In the genomic region with DNA sequence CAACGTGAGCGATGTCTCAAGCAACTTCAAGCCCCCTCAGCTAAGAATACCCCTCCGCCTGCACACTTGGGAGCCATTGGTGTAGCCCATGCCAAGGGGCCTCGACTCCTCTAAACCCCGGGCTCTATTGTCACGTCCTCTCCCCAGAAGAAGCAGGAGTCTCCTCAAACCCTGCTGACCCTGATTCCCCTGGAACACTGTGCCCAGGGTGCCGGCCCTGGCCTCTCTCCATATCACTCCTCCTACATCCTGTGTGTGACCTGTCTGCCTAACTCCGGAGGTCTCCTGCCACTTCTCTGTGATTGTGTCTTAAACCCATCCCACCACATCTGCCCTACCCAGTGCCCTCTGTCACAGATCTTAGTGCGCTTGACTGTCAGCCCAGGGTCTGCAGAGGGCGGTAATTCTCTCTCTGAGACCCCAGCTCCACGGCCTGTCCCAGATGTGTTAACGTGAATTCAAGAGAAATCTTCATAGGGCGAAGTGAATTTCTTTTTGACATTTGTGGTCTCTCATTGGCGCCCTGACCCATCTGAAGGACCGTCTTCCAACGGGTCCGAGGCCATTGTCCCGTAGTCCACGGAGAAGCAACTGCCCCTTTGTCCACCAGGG, we compare ENCODE assay signal across 8 mouse cellular contexts. TPM values are rescaled to one million over a fixed set of nuclear protein-coding genes. Genes with fewer than 3 reads are reported as not detected.
A peak's percentile ranks its signal among the peaks of the same experiment; 100 is the strongest.
DNase-seq lines count a peak whose midpoint lies in the region; ATAC-seq and TF ChIP-seq lines count a peak whose summit lies in the region.

No protein-coding gene starts in this region.

- H3K4me2 ChIP-seq in embryonic facial prominence, embryonic 11.5 days (ENCODE audit: low read depth, low read length), result peak overlapping the region; percentile 93
- H3K4me2 ChIP-seq in hindbrain, embryonic 16.5 days (ENCODE audit: low read length), result peak overlapping the region; percentile 97
- peak overlapping the region; percentile 91 for H3K4me2 ChIP-seq in midbrain, postnatal 0 days (ENCODE audit: low read depth, low read length, poor library complexity, severe bottlenecking)

- intact Hi-C loops in left cerebral cortex, adult 2 months (cut with DNase I), result no loop called here
- intact Hi-C loops in left cerebral cortex, postnatal 10 days (cut with DNase I), result no loop called here
- intact Hi-C loops in left cerebral cortex, postnatal 4 days (cut with DNase I), result no loop called here

- H3K36me3 ChIP-seq in embryonic facial prominence, embryonic 11.5 days (replicated peaks; ENCODE audit: control insufficient read depth, insufficient read depth, low read depth, low read length), result no peaks in the 10 kb centered on the region
- no peaks in the 10 kb centered on the region for H3K36me3 ChIP-seq in hindbrain, embryonic 16.5 days (ENCODE audit: control insufficient read depth, insufficient read depth, low read length)
- no peaks in the 10 kb centered on the region for H3K36me3 ChIP-seq in midbrain, postnatal 0 days (ENCODE audit: insufficient read depth, low read length)

- H3K27me3 ChIP-seq in embryonic facial prominence, embryonic 11.5 days (ENCODE audit: control insufficient read depth, insufficient read depth, low read length), result peaks cover 41% of the 10 kb centered on the region
- peaks cover 14% of the 10 kb centered on the region for H3K27me3 ChIP-seq in hindbrain, embryonic 16.5 days (replicated peaks; ENCODE audit: control insufficient read depth, insufficient read depth, low read length)
- peaks cover 28% of the 10 kb centered on the region for H3K27me3 ChIP-seq in midbrain, postnatal 0 days (ENCODE audit: insufficient read depth, low read length)

- peaks cover 4% of the 10 kb centered on the region for H3K4me1 ChIP-seq in embryonic facial prominence, embryonic 11.5 days (ENCODE audit: control insufficient read depth, insufficient read depth, low read length)
- H3K4me1 ChIP-seq in hindbrain, embryonic 16.5 days (ENCODE audit: control insufficient read depth, insufficient read depth, low read depth, low read length), result peaks cover 29% of the 10 kb centered on the region
- H3K4me1 ChIP-seq in midbrain, postnatal 0 days (ENCODE audit: insufficient read depth, low read length), result no peaks in the 10 kb centered on the region; the same call in 1 of the 2 replicates

- no peaks in the 10 kb centered on the region for H3K9me3 ChIP-seq in embryonic facial prominence, embryonic 11.5 days (replicated peaks; ENCODE audit: control insufficient read depth, low read length)
- H3K9me3 ChIP-seq in hindbrain, embryonic 16.5 days (ENCODE audit: control insufficient read depth, low read length), result no peaks in the 10 kb centered on the region
- H3K9me3 ChIP-seq in midbrain, postnatal 0 days (ENCODE audit: low read length), result no peaks in the 10 kb centered on the region

- no peak for TF ChIP-seq CTCF in left cerebral cortex, adult 2 months (IDR thresholded peaks at IDR 0.05)
- peak; percentile 36 for TF ChIP-seq CTCF in midbrain, postnatal 0 days (IDR thresholded peaks at IDR 0.05)

- peak overlapping the region; percentile 56 for H3K9ac ChIP-seq in embryonic facial prominence, embryonic 11.5 days (replicated peaks; ENCODE audit: low read length)
- peak overlapping the region; percentile 70 for H3K9ac ChIP-seq in hindbrain, embryonic 16.5 days (ENCODE audit: low read depth, low read length)
- H3K9ac ChIP-seq in midbrain, postnatal 0 days (replicated peaks; ENCODE audit: low read length, poor library complexity, severe bottlenecking), result peak overlapping the region; percentile 52; the same call in 1 of the 2 replicates

- no peak overlapping the region for H3K27ac ChIP-seq in left cerebral cortex, adult 2 months
- H3K27ac ChIP-seq in embryonic facial prominence, embryonic 11.5 days (replicated peaks; ENCODE audit: low read depth, low read length), result no peak overlapping the region
- H3K27ac ChIP-seq in hindbrain, embryonic 16.5 days (ENCODE audit: low read depth, low read length), result no peak overlapping the region
- H3K27ac ChIP-seq in midbrain, postnatal 0 days (ENCODE audit: low read depth, low read length), result no peak overlapping the region

- no peak for DNase-seq in left cerebral cortex, adult 2 months (ENCODE audit: extremely low spot score in 1 of 2, low spot score in 2 of 2)
- no peak for DNase-seq in left cerebral cortex, postnatal 10 days (ENCODE audit: extremely low spot score in 1 of 2, low spot score in 2 of 2)
- DNase-seq in embryonic facial prominence, embryonic 11.5 days (ENCODE audit: low spot score), result no peak
- DNase-seq in midbrain, postnatal 0 days (ENCODE audit: low spot score), result no peak
- DNase-seq in adrenal gland, postnatal 4 days (ENCODE audit: low spot score in 2 of 2), result no peak
- no peak for DNase-seq in frontal cortex, postnatal 25 days (ENCODE audit: low spot score in 2 of 2)
- DNase-seq in left cerebral cortex, postnatal 4 days, result no peak

- WGBS in embryonic facial prominence, embryonic 11.5 days, result 18% methylated on average over 19 of the region's 19 CpGs
- WGBS in hindbrain, embryonic 16.5 days, result 18% methylated on average over 19 of the region's 19 CpGs
- WGBS in midbrain, postnatal 0 days, result 22% methylated on average over 19 of the region's 19 CpGs

- no peak for ATAC-seq in embryonic facial prominence, embryonic 11.5 days (replicated peaks; ENCODE audit: insufficient number of reproducible peaks, low FRiP score, low TSS enrichment, low read depth)
- ATAC-seq in hindbrain, embryonic 16.5 days, result no peak
- ATAC-seq in midbrain, postnatal 0 days (ENCODE audit: low FRiP score), result no peak

- H3K4me3 ChIP-seq in left cerebral cortex, adult 2 months, result peak overlapping the region; percentile 54
- H3K4me3 ChIP-seq in embryonic facial prominence, embryonic 11.5 days (ENCODE audit: low read depth, low read length), result peak overlapping the region; percentile 55
- peak overlapping the region; percentile 59 for H3K4me3 ChIP-seq in hindbrain, embryonic 16.5 days (ENCODE audit: low read length)
- H3K4me3 ChIP-seq in midbrain, postnatal 0 days (ENCODE audit: low read depth, low read length), result peak overlapping the region; percentile 45; the same call in 1 of the 2 replicates

RNA-seq across cellular contexts. Expression of gene Zbtb42, which starts 0.6 kb away (rescaled TPM):
- 1 to 10 TPM; 1.1 to 1.2 TPM for total RNA-seq in left cerebral cortex, adult 2 months (2021)
- under 1 TPM; 0.28 to 0.34 TPM for total RNA-seq in left cerebral cortex, postnatal 10 days (2021)
- 2.3 and 2.6 TPM in 2 replicates for polyA plus RNA-seq in embryonic facial prominence, embryonic 11.5 days (2014; fragmentation: Nextera tagmentation; extraction: Ambion mirVana)
- polyA plus RNA-seq in hindbrain, embryonic 16.5 days (2015; fragmentation: Nextera tagmentation; extraction: Ambion mirVana), result 2.4 and 4.0 TPM in 2 replicates
- 0.94 and 1.5 TPM in 2 replicates for total RNA-seq in midbrain, postnatal 0 days (2014; rRNA removed)
- 1.2 and 1.8 TPM in 2 replicates for polyA plus RNA-seq in midbrain, postnatal 0 days (2015; fragmentation: Nextera tagmentation; extraction: Ambion mirVana)
- 1 to 10 TPM; 6.4 to 6.8 TPM for total RNA-seq in adrenal gland, postnatal 4 days (2021)
- 1 to 10 TPM in 1 of 2 experiments, under 1 TPM in 1; 0.62 to 1.9 TPM for total RNA-seq in left cerebral cortex, postnatal 4 days (2021)

RNA-seq across cellular contexts. Expression of gene Akt1, which starts 3.4 kb away (rescaled TPM):
- total RNA-seq in left cerebral cortex, adult 2 months (2021), result 100 to 1,000 TPM; 144 to 157 TPM
- 100 to 1,000 TPM; 166 to 169 TPM for total RNA-seq in left cerebral cortex, postnatal 10 days (2021)
- 68.3 and 99.2 TPM in 2 replicates for polyA plus RNA-seq in embryonic facial prominence, embryonic 11.5 days (2014; fragmentation: Nextera tagmentation; extraction: Ambion mirVana)
- 55.6 and 62.3 TPM in 2 replicates for polyA plus RNA-seq in hindbrain, embryonic 16.5 days (2015; fragmentation: Nextera tagmentation; extraction: Ambion mirVana)
- total RNA-seq in midbrain, postnatal 0 days (2014; rRNA removed), result 201 and 208 TPM in 2 replicates
- 93.1 and 93.3 TPM in 2 replicates for polyA plus RNA-seq in midbrain, postnatal 0 days (2015; fragmentation: Nextera tagmentation; extraction: Ambion mirVana)
- 100 to 1,000 TPM; 334 to 351 TPM for total RNA-seq in adrenal gland, postnatal 4 days (2021)
- total RNA-seq in left cerebral cortex, postnatal 4 days (2021), result 100 to 1,000 TPM; 279 to 286 TPM

RNA-seq across cellular contexts. Expression of gene Siva1, which starts 33.6 kb away (rescaled TPM):
- 10 to 100 TPM; 19.7 to 21.5 TPM for total RNA-seq in left cerebral cortex, adult 2 months (2021)
- total RNA-seq in left cerebral cortex, postnatal 10 days (2021), result 10 to 100 TPM; 14.3 to 15.5 TPM
- polyA plus RNA-seq in embryonic facial prominence, embryonic 11.5 days (2014; fragmentation: Nextera tagmentation; extraction: Ambion mirVana), result 222 and 241 TPM in 2 replicates
- polyA plus RNA-seq in hindbrain, embryonic 16.5 days (2015; fragmentation: Nextera tagmentation; extraction: Ambion mirVana), result 48.1 and 57.5 TPM in 2 replicates
- 24.0 and 25.4 TPM in 2 replicates for total RNA-seq in midbrain, postnatal 0 days (2014; rRNA removed)
- 43.4 and 45.5 TPM in 2 replicates for polyA plus RNA-seq in midbrain, postnatal 0 days (2015; fragmentation: Nextera tagmentation; extraction: Ambion mirVana)
- total RNA-seq in adrenal gland, postnatal 4 days (2021), result 10 to 100 TPM; 69.9 to 72.6 TPM
- 10 to 100 TPM; 25.3 to 25.9 TPM for total RNA-seq in left cerebral cortex, postnatal 4 days (2021)

RNA-seq across cellular contexts. Expression of gene Cep170b, which starts 42.2 kb away (rescaled TPM):
- 100 to 1,000 TPM; 280 to 294 TPM for total RNA-seq in left cerebral cortex, adult 2 months (2021)
- total RNA-seq in left cerebral cortex, postnatal 10 days (2021), result 100 to 1,000 TPM; 222 to 234 TPM
- 5.3 and 8.0 TPM in 2 replicates for polyA plus RNA-seq in embryonic facial prominence, embryonic 11.5 days (2014; fragmentation: Nextera tagmentation; extraction: Ambion mirVana)
- polyA plus RNA-seq in hindbrain, embryonic 16.5 days (2015; fragmentation: Nextera tagmentation; extraction: Ambion mirVana), result 29.5 and 30.6 TPM in 2 replicates
- 125 and 140 TPM in 2 replicates for total RNA-seq in midbrain, postnatal 0 days (2014; rRNA removed)
- 42.7 and 46.4 TPM in 2 replicates for polyA plus RNA-seq in midbrain, postnatal 0 days (2015; fragmentation: Nextera tagmentation; extraction: Ambion mirVana)
- total RNA-seq in adrenal gland, postnatal 4 days (2021), result 10 to 100 TPM; 49.2 to 56.6 TPM
- 100 to 1,000 TPM; 183 to 185 TPM for total RNA-seq in left cerebral cortex, postnatal 4 days (2021)

RNA-seq across cellular contexts. Expression of gene Adssl1, which starts 58.2 kb away (rescaled TPM):
- total RNA-seq in left cerebral cortex, adult 2 months (2021), result 10 to 100 TPM; 16.2 to 16.5 TPM
- total RNA-seq in left cerebral cortex, postnatal 10 days (2021), result 1 to 10 TPM; 2.8 to 3.9 TPM
- polyA plus RNA-seq in embryonic facial prominence, embryonic 11.5 days (2014; fragmentation: Nextera tagmentation; extraction: Ambion mirVana), result 4.0 and 4.2 TPM in 2 replicates
- 7.7 and 7.9 TPM in 2 replicates for polyA plus RNA-seq in hindbrain, embryonic 16.5 days (2015; fragmentation: Nextera tagmentation; extraction: Ambion mirVana)
- 2.0 and 4.1 TPM in 2 replicates for total RNA-seq in midbrain, postnatal 0 days (2014; rRNA removed)
- polyA plus RNA-seq in midbrain, postnatal 0 days (2015; fragmentation: Nextera tagmentation; extraction: Ambion mirVana), result 8.2 and 9.4 TPM in 2 replicates
- total RNA-seq in adrenal gland, postnatal 4 days (2021), result 10 to 100 TPM; 17.1 to 19.5 TPM
- 1 to 10 TPM; 1.5 to 1.7 TPM for total RNA-seq in left cerebral cortex, postnatal 4 days (2021)
